Mouse (Mus musculus) MEL (cell line): ENCODE data around the gene Taldo1.

Source experiments
- CTCF ChIP-seq, 3 experiments: IDR thresholded peaks in 2 of 3; conservative IDR thresholded peaks in 1 of 3; 2 replicates each; pipeline ENCODE4 v1.5.1; 2011 to 2012; ENCODE audit warnings: low read length in 3 of 3, low read depth in 2 of 3, mild to moderate bottlenecking in 2 of 3, improper control_type of control experiment in 1 of 3, inconsistent platforms in 1 of 3, mixed read lengths in 1 of 3, moderate library complexity in 1 of 3; ENCODE audit not compliant: control insufficient read depth in 1 of 3, insufficient read depth in 1 of 3, poor library complexity in 1 of 3, severe bottlenecking in 1 of 3
- E2F4 ChIP-seq: IDR thresholded peaks from 2 replicates; pipeline ENCODE4 v1.6.1; 2011; ENCODE audit warnings: low read depth, low read length, improper control_type of control experiment, borderline replicate concordance
- MAZ ChIP-seq: IDR thresholded peaks from 2 replicates; pipeline ENCODE4 v1.6.1; 2012; ENCODE audit warnings: low read depth, mild to moderate bottlenecking, inconsistent platforms, low read length, improper control_type of control experiment
- POLR2A ChIP-seq, 2 experiments: IDR thresholded peaks; 2 replicates each; pipeline ENCODE4 v1.6.1; 2011 to 2012; ENCODE audit warnings: low read length in 2 of 2, mild to moderate bottlenecking in 2 of 2, control low read depth in 1 of 2, improper control_type of control experiment in 1 of 2, low read depth in 1 of 2, moderate library complexity in 1 of 2; ENCODE audit not compliant: control insufficient read depth in 1 of 2, insufficient read depth in 1 of 2, poor library complexity in 1 of 2
- SMC3 ChIP-seq: IDR thresholded peaks from 2 replicates; pipeline ENCODE4 v1.6.1; 2011; ENCODE audit warnings: low read depth, low read length, improper control_type of control experiment

GRCm38 (mm10) chr7:141374399-141374798, 17.6 kb upstream of the Taldo1 start:
- TF ChIP-seq CTCF (IDR thresholded peaks at IDR 0.05 in 2 of 3, conservative IDR thresholded peaks at IDR 0.05 in 1 of 3; ENCODE audit: control insufficient read depth in 1 of 3, insufficient read depth in 1 of 3, low read depth in 2 of 3, low read length in 3 of 3, poor library complexity in 1 of 3, severe bottlenecking in 1 of 3) (no peak), POLR2A (IDR thresholded peaks at IDR 0.05; ENCODE audit: control insufficient read depth in 1 of 2, insufficient read depth in 1 of 2, low read depth in 1 of 2, low read length in 2 of 2, poor library complexity in 1 of 2) (no peak), SMC3 (no peak), MAZ (no peak), E2F4 (no peak)
